Mouse (Mus musculus) neutrophil, adult 5-6 weeks (primary cell): ENCODE measurements around the gene Hint3. TPM values are rescaled to one million over a fixed set of nuclear protein-coding genes. Genes with fewer than 3 reads are reported as not detected.
"Not testable (repeated sequence)": the region's sequence is repeated elsewhere in the genome, so short reads cannot be mapped to it uniquely, and the experiment has no call there.

ENCODE experiments used
- ATAC-seq: fragments of 151-379, 151-347 bp; 2 replicates; pipeline ENCODE4 v1.8.0; 2017; ENCODE audit warnings: mild to moderate bottlenecking, moderate TSS enrichment; ENCODE audit not compliant: insufficient number of reproducible peaks, poor library complexity, low FRiP score, severe bottlenecking; ENCODE audit errors: extremely low read depth
- total RNA-seq: library from RNA; stranded (forward); fragments of 200-1000 nt; gene quantifications from 2 replicates; pipeline ENCODE4 v1.2.3, GENCODE M21; 2017

The Hint3 gene
- total RNA-seq, result 26.0 and 30.6 TPM in 2 replicates

- no peak for ATAC-seq
Measured at GRCm38 (mm10) chr10:30629513-30629912, at the start of gene Hint3. Gene Hint3, minus strand, starts transcription at chr10:30629632.

GRCm38 (mm10) chr10:30678051-30678450 lies 48.6 kb upstream of the Hint3 start:
- ATAC-seq, result no peak

GRCm38 (mm10) chr10:30674825-30675224 lies 45.4 kb upstream of the Hint3 start:
- ATAC-seq, result no peak

DNA sequence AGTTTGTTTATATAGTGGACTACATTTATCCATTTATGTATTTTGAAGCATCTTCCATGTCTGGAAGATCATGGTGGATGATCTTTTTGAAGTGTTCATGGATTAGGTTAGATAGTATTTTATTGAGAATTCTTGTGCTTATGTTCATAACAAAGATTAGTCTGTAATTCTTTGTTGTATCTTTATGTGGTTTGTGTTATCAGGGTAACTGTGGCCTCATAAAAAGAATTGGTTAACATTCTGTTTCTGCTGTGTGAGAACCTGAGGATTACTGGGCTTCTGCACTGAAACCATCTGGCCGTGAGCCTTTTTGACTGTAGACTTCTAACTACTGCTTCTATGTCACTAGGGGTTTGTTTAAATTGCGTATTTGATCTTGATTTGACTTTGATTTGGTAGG lies 37.1 kb upstream of the Hint3 start:
- ATAC-seq, result no peak

DNA sequence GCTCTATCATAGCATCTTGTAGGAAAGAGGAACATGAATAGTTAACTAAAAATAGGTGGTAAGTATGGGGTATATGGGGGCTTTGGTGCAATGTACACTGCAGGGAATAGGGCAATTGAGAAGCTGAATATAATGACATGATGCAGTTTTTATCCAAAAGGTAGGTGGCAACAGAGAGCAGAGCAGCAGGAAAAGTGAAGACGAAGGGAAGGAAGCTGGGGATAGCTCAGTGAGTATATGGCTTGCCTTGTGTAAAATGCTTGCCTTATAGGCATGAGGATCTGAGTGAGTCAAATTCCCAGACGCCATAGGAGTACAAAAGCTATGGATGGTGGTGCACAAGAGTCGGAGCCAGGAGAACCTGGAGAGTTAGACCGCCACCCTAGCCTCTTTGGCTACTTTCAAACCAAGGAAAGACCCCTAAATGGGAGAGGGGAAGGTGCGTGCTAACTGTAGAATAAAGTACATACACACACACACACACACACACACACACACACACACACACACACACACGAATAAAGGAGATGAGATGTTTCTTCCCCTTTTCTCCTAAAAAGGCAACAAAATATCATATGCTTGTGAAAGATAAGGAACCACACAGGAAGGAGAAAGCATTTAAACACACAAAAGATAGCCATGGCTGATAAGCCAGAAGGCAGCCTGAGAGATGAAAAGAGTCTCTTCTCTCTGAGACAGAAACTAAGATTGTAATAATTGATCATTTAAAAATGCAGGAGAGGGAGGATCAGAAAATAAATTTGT lies 31.3 kb upstream of the Hint3 start:
- ATAC-seq, result no peak

DNA sequence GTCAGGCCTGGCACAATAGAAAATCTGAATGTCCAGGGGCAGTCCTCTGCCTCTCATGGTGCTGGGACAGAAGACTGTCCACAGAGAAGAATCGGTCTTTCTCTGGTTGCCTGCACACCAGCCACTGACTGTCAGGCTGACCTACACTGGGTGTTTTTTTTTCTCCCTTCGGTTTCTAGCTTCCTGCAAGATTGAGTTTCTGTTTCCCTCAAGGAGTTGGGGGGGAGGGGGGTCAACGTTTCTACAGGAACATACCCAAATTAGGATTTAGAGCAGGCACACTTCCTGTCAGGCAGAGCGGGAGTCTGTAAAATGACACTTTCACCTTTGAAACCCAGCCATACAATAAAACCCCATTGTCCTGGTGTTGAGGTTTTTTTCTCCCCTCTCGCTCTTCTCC lies 26.2 kb upstream of the Hint3 start:
- ATAC-seq, result peak; percentile 57

- no peak for ATAC-seq
Measured at GRCm38 (mm10) chr10:30647681-30648080, 18.2 kb upstream of the Hint3 start.

- no peak for ATAC-seq
Measured at GRCm38 (mm10) chr10:30638216-30638615, 8.8 kb upstream of the Hint3 start.

GRCm38 (mm10) chr10:30636474-30637154 lies 7.2 kb upstream of the Hint3 start:
- not testable (repeated sequence) for ATAC-seq

DNA sequence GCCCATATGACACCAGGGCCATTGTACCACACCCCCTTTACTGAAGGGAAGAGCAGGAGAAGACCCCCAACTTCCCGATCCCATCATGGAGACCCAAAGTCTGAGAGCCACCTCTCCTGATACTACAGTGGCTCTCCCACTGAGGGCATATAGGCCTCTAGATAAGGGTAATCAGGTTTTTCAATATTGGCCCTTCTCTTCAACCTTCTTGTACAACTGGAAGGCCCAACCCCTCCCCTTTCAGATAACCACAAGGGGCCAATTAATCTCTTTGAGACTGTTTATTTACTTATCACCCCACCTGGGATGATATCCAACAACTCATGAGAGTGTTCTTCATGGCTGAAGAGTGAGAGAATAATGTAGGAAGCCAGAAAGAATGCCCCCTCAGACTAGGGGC lies 3.3 kb upstream of the Hint3 start:
- ATAC-seq, result no peak

DNA sequence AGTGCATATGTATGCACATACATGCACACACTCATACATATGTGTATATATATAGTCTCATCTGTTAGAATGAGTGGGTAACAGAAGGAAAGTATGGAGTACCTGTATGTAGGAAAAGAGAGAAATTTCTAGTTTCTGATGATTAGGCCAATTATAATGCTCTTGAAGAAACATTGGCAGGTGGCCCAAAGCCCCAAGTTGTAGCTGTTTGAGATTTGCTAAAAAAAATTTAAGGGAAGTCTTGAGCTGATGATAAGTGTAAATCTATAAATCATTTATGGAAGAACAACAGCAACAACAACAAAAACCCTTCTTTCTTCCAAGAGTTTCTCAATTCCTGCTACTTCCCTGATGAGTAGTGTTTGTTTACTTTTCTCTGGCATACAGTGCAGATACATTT lies 545 bp upstream of the Hint3 start:
- ATAC-seq, result no peak

GRCm38 (mm10) chr10:30628444-30628843 lies 988 bp downstream of the Hint3 start:
- not testable (repeated sequence) for ATAC-seq

GRCm38 (mm10) chr10:30627548-30627947 lies 1.9 kb downstream of the Hint3 start:
- ATAC-seq, result no peak

DNA sequence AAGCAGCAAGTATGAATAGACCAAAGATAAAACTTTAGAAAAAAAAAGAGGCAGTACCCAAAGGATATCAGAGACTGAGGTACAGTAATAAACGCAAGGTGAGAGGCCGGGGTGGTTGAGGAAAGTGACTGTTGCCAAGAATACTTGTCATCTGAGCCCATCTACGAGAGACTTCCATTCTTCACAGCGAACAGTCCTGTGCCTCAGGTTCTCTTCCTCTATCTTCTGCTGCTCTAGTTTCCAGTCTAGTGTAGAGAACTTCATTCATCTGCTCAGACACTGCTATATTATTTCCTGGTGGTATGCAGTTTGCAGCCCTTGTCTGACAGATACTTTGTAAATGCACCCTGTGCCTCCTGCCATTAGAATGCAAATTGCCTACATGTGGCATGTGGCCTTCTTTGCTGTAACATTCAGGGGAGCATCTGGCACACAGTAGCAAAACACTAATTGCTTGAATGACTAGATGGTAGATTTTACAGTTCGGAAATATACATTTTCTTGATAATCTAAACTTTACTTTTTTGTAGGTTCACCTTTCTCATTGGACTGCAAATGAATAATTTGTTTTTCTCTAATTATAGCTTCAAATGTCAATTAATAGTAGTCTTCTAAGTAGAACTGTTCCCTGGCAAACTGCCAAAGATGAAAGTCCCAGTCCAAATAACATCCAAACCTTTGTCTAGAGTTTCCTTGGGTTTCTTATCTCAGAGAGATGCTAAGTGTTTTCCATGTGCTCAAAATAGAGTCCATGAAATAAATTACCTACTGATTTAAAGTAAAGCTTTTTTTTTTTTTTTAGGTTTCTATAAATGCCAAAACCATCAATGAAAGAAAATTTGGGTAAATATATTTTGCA lies 5.0 kb downstream of the Hint3 start:
- no peak for ATAC-seq

DNA sequence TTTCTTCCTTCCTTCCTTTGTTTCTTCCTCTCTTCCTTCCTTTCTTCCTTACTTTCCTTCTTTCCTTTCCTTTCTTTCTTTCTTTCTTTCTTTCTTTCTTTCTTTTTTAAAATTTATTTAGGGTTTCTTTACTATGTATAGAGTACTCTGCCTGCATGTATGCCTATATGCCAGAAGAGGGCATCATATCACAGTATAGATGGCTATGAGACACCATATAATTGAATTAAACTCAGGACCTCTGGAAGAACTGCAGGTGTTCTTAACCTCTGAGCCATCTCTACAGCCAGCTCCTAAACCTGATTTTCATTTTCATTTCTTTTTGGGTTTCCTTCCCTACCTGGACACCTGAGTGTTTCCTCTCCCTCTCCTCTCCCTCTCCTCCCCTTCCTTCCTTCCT lies 6.5 kb downstream of the Hint3 start:
- no peak; the same call in 1 of the 2 replicates for ATAC-seq

DNA sequence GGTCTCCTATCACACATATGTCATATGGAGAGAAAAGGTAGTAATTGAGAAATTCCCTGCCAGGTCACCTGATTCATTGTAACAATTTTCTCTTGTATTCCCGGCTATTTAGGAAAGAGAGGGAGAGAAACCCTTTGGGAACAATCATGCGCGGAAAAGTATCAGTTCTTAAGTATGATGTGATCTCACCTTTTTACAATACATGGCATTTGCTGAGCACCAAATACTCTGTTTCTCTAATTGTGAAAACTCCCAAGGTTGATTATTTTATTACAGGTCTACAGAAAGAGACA lies 10.6 kb downstream of the Hint3 start:
- ATAC-seq, result no peak

- ATAC-seq, result peak; percentile 94
Measured at GRCm38 (mm10) chr10:30618091-30618917, 11.1 kb downstream of the Hint3 start.

DNA sequence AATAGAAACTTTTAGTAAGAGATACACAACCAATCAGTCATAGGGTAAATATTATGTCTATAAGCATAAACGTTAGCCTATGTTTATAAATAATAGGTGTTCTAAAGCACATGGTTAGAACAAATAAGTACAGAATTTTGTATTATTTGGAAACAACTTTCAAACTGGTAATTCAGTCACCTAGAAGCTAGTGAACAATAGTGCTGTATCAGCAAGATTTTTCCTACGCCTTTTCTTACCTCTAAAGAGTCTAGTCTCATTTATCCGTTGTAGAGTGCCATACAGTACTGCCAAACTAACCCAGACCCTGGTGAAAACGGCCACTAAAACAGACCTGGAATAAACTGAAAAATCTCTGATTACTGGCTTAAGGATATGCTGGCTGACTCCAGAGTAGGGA lies 16.4 kb downstream of the Hint3 start:
- no peak for ATAC-seq

DNA sequence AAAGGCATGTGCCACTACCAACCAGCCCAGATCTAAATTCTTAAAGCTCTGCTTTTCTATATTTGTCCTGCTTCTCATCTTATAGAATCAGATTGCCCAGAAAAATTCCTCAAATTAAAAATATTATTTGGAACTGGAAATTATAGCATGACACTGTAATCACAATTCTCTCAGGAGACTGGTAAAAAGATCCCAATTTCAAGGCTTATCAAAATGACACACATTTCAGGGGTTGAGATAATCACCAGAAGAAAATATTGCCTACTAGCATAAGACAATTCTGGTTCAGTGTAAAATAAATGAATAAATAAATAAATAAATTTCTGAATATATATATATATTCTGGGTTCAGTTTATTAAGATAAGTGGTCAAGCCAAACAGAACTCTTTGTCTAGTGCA lies 19.8 kb downstream of the Hint3 start:
- ATAC-seq, result no peak
